Mouse (Mus musculus): ENCODE measurements at regions not wholly inside any gene's neighbourhood (a gene's known extent, or its start where the extent isn't known, plus 50 kb on each side); places are given as distances from the start of the nearest gene placed in this dataset.
A peak's percentile ranks its signal among the peaks of the same experiment; 100 is the strongest.
"Not testable (repeated sequence)": the region's sequence is repeated elsewhere in the genome, so short reads cannot be mapped to it uniquely, and the experiment has no call there.

DNA sequence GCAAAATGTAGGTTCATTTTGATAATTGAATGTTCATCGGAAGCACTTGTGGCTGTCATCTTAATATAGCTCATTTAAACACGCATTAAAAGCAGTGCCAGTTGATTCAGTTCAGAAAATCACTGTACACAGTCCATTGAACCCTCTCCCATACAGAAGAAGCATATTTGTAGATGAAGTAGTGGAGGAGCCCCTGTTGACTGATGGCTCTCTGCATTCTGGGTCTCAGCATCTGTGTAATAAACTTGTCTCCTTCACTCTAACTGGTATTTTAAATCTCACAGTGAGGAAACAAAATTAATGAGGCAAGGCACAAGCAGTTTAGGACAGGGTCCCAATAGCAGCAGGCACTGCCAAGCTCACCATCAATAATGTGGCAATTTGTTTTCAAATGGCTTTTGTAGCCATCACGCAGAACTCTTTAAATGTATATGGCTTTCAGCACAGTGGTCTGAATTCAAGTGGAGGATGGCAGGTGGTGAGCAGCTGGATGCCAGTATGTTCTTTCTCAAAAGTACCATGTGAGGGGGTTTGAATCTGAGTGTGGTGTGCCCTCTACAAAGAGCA is 302.8 kb upstream of the Sdr16c6 start:
- DNase-seq (ENCODE audit: low spot score in 2 of 2): no peak

GRCm38 (mm10) chr4:4335216-4335615 is 257.9 kb upstream of the Sdr16c6 start:
- no peak for DNase-seq (ENCODE audit: low spot score in 2 of 2)

- no peak for DNase-seq (ENCODE audit: low spot score in 2 of 2)
Observed at GRCm38 (mm10) chr4:4333472-4334123, 256.3 kb upstream of the Sdr16c6 start.

- DNase-seq (ENCODE audit: low spot score in 2 of 2): no peak
Observed at GRCm38 (mm10) chr4:4331105-4331504, 253.8 kb upstream of the Sdr16c6 start.

DNA sequence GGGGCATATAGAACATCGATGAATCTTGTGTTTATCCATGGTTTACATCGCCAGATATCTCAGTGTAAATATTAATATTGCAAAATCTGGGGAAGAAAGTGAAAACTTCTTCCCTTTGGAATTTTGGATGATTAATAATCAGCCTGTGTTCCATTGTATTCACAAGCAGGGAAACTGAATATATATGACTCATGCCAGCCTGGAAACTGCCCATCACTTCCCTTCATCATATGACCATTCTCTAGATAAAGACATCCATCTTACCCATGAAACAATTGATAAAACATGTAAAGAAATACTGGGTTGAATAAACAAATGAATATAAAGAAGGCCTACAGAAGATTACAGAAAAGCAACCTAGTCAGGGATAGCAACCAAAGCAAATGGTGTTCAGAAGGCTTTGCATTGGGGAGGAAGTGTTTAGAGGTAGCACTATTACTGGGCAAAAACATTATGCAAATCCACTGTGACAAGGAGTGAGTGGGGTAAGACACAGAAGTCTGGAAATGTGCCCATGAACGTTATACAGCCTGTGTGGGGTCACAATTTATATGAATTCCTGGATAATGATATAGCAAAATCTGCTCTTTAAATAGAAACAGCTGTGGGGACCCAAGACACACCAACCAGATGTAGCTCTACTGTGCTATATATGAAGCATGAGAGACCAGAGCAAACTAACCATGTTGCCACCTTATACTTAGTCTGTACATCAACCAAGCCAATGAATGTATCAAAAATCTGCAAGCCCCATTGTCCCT is 238.5 kb upstream of the Sdr16c6 start:
- DNase-seq (ENCODE audit: low spot score in 2 of 2): no peak

GRCm38 (mm10) chr4:4311496-4311895 is 234.2 kb upstream of the Sdr16c6 start:
- DNase-seq (ENCODE audit: low spot score in 2 of 2): no peak

GRCm38 (mm10) chr4:4306922-4307321 is 229.6 kb upstream of the Sdr16c6 start:
- DNase-seq (ENCODE audit: low spot score in 2 of 2): no peak

DNA sequence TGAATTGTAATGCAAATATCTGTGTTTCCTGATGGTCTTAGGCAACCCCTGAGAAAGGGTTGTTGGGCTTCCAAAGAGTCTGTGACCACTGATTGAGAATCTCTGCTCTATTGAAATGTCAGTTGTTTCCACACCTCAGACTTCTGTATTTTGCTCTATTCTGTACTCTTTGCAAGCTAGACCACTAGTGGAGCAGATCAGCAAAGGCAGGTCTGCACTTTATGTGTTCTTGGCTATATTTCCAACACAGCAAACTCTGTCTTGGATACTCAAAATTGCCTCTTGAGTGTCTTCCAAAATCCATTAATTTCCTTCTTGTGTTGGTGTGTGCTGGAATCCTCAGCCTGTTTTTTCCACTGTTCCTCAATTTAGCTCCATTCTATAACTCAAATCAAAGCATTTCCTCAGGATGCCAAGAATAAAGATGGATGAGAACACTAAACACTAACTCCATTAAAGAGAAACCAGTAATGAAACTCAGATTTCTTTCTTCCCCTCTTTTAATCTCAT is 228.5 kb upstream of the Sdr16c6 start:
- no peak for DNase-seq (ENCODE audit: low spot score in 2 of 2)

GRCm38 (mm10) chr4:4304666-4305065 is 227.3 kb upstream of the Sdr16c6 start:
- peak in 1 of 2 experiments; percentile 11 for DNase-seq (ENCODE audit: low spot score in 2 of 2)

DNA sequence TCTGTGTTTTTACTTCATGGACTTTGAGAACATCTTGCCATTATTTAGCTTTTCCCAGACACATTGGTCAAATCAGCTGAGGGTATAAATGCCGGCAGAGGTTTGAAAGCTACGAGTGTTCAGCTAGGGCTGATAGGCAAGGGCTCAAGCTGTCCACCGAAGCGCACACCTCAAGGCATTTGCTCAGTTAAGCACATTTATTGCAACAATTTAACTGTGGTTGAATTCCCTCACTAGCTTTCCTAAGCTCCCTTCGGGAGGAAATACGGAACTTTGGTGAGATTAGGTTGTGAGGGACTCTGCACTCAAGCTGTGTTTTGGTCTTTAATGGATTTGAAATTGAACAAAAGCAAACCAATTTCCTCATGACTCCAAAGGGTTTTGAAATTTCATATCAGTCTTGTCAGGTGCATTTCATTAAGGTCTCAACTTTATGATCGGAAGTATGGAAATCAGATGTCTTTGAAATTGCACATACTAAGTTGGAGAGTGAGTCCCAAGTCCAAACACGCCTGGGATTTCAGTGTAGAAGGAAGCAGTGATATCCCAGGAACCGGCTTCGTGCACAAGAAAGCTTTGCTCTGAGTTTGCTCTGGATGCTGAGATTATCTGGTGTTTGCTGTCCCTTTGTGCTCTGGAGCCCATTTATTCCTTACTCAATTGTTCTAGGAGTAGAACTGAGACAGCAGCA is 223.0 kb upstream of the Sdr16c6 start:
- DNase-seq (ENCODE audit: low spot score in 2 of 2): no peak

- DNase-seq (ENCODE audit: low spot score in 2 of 2): no peak
Observed at GRCm38 (mm10) chr4:4299631-4300030, 222.3 kb upstream of the Sdr16c6 start.

- DNase-seq (ENCODE audit: low spot score in 2 of 2): no peak
Observed at GRCm38 (mm10) chr4:4249601-4250000, 172.3 kb upstream of the Sdr16c6 start.

GRCm38 (mm10) chr4:4247669-4248068 is 170.3 kb upstream of the Sdr16c6 start:
- DNase-seq (ENCODE audit: low spot score in 2 of 2): no peak

- not testable (repeated sequence) for DNase-seq (ENCODE audit: low spot score in 2 of 2)
Observed at GRCm38 (mm10) chr4:4242306-4242980, 165.1 kb upstream of the Sdr16c6 start.

- DNase-seq (ENCODE audit: low spot score in 2 of 2): no peak
Observed at GRCm38 (mm10) chr4:4226209-4226608, 148.9 kb upstream of the Sdr16c6 start.

DNA sequence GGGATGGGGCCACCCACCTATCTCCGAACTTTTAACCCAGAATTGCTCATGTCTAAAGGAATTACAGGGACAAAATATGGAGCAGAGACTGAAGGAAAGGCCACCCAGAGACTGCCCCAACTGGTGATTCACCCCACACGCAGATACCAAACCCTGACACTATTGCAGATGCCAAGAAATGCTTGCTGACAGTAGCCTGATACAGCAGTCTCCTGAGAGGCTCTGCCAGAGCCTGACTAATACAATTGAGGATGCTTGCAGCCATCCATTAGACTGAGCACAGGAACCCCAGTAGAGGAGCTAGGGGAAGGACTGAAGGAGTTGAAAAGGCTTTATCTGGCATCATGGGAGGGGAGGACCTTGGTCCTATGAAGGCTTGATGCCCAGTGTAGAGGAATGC is 142.4 kb upstream of the Sdr16c6 start:
- no peak for DNase-seq (ENCODE audit: low spot score in 2 of 2)

GRCm38 (mm10) chr4:4211892-4212291 is 134.6 kb upstream of the Sdr16c6 start:
- no peak for DNase-seq (ENCODE audit: low spot score in 2 of 2)

DNA sequence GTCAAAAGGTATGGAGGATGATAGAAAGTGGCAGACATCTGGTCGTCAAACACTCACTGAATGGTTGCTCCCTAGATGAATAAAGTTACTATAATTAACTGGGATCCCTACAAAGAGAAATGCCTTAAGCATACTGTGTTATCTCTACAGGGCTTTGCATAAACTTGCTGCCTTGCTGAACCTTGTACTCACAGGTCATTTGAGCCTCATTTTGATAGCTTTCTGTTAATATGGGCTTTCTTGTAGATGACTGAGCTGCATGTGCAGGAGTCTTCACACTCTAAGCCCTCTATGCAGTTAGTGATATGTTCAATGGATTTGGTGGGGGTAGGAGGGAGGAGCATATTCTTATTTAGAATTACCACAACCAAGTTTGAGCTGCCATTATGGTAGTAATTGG is 127.8 kb upstream of the Sdr16c6 start:
- no peak for DNase-seq (ENCODE audit: low spot score in 2 of 2)

DNA sequence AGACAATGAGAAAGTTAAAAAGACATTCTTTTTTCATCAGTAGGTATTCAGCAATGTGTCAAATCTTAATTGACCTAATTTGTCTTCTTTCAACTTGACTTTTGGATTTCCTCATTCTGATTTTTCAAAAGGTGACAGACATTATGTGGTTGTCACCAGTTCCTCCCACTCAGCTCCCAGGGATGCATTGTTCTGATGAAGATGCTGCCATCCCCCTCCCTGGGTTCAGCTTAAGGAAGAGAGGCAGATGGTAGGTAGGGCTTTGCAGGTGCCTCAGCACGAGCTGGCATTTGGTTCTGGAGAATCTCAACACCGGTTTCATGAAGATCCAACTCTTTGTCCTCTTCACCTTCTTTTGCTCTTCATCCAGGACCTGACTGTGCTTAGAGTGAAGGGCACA is 122.0 kb upstream of the Sdr16c6 start:
- DNase-seq (ENCODE audit: low spot score in 2 of 2): no peak

- DNase-seq (ENCODE audit: low spot score in 2 of 2): peak in 1 of 2 experiments; percentile 16
Observed at GRCm38 (mm10) chr4:4195834-4196233, 118.5 kb upstream of the Sdr16c6 start.

DNA sequence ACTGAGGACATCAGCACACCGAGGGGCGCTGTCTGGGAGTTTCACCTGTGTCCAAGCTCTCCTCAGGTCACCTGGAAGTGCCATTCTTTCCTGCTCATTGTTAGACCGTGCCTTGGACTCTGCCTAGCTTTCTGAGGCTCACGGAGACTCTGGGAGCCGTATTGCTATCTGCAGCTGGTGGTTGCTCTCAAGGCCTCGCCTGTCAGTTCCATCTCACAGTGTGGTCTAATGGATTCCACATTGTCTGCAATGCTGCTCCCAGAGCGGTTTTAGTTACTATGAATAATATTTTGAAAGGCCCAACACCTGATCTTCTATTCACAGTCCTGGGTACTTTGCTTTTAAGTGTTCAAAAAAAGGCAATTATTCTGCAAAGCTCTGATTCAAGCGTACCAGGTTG is 117.9 kb upstream of the Sdr16c6 start:
- no peak for DNase-seq (ENCODE audit: low spot score in 2 of 2)
